Mouse (Mus musculus) intestine, embryonic 14.5 days (tissue): ENCODE measurements around the gene Olfr1454. TPM values are rescaled to one million over a fixed set of nuclear protein-coding genes. Genes with fewer than 3 reads are reported as not detected.

Source experiments
- ATAC-seq: fragments of 200-750 bp; cut with Nextera tagmentation; replicated peaks from 2 replicates; pipeline ENCODE4 v1.8.0; 2017; ENCODE audit warnings: low read depth, moderate number of reproducible peaks, moderate TSS enrichment, moderate library complexity; ENCODE audit not compliant: low FRiP score, low TSS enrichment
- DNase-seq: peaks from one replicate; pipeline ENCODE4 v3.0.0-alpha.2; 2018; ENCODE audit warnings: low spot score
- H3K27ac ChIP-seq: fragments of 300-500 bp; sonication (generic); 2 replicates; pipeline ENCODE4 v1.5.1; 2014; ENCODE audit warnings: low read depth, mild to moderate bottlenecking, control low read depth
- H3K27me3 ChIP-seq: fragments of 300-500 bp; sonication (generic); replicated peaks from 2 replicates; pipeline ENCODE4 v1.6.1; 2014; ENCODE audit warnings: low read length, control low read depth; ENCODE audit not compliant: control insufficient read depth, insufficient read depth
- H3K36me3 ChIP-seq: fragments of 300-500 bp; sonication (generic); 2 replicates; pipeline ENCODE4 v1.6.1; 2014; ENCODE audit warnings: low read length, control low read depth; ENCODE audit not compliant: control insufficient read depth, insufficient read depth
- H3K4me1 ChIP-seq: fragments of 300-500 bp; sonication (generic); replicated peaks from 2 replicates; pipeline ENCODE4 v1.6.1; 2014; ENCODE audit warnings: low read length, control low read depth, mixed read lengths; ENCODE audit not compliant: control insufficient read depth, insufficient read depth
- H3K4me2 ChIP-seq: fragments of 300-500 bp; sonication (generic); 2 replicates; pipeline ENCODE4 v1.6.1; 2014; ENCODE audit warnings: low read length
- H3K4me3 ChIP-seq: fragments of 300-500 bp; sonication (generic); 2 replicates; pipeline ENCODE4 v1.5.1; 2014; ENCODE audit warnings: low read depth, low read length, control low read depth, mixed read lengths
- H3K9ac ChIP-seq: fragments of 300-500 bp; sonication (generic); 2 replicates; pipeline ENCODE4 v1.6.1; 2014; ENCODE audit warnings: mild to moderate bottlenecking, low read length
- H3K9me3 ChIP-seq: fragments of 300-500 bp; sonication (generic); 2 replicates; pipeline ENCODE4 v1.6.1; 2016; ENCODE audit warnings: low read length, control low read depth; ENCODE audit not compliant: control insufficient read depth
- WGBS: fragments of 180-500 bp; shearing (Covaris S2); extraction: QIAGEN DNeasy Blood & Tissue Kit; methylation state at CpG from one replicate; pipeline ENCODE4 v1.1.7; 2014; 5-methylcytosine and 5-hydroxymethylcytosine counted together
- polyA plus RNA-seq: library from polyadenylated mRNA; unstranded; fragments of >200 nt; fragmentation: Nextera tagmentation; extraction: Ambion mirVana; gene quantifications from 2 replicates; pipeline ENCODE4 v1.2.1, GENCODE M21; 2014

Olfr1454 gene
- polyA plus RNA-seq, result not detected in 2 replicates

DNA sequence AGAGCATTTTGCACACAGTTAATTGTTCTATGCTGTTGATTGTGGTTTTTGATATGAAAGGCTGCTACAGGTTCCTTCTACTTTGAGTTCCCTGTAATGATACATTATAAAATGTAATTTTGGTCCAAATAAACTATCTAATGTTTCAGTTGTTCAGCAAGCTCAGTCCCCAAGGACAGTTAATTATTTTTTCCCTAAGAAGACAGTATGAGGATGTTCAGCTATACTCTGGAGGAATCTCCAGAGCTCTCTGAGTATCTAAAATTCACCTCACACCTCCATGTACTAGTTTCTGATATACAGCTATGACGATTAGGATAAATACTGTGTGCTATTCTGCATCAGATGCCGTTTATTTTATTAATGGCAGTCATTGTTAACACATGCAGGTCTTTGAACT lies at the start of gene Olfr1454:
TSS of gene Olfr1454 (plus strand) at position 301 of the 400 bp plus-strand sequence.
- Histone ChIP-seq H3K4me2 (no peak within 1 kb of the TSS), H3K27ac (no peak within 1 kb of the TSS), H3K4me1 (no peaks in the 10 kb centered on the region), H3K9me3 (0 out of 2 replicates have a peak, but pooled peaks cover 2% of the 10 kb centered on the region), H3K4me3 (no peak within 1 kb of the TSS), H3K9ac (no peak within 1 kb of the TSS), H3K27me3 (no peaks in the 10 kb centered on the region), H3K36me3 (no peaks in the 10 kb centered on the region)
- WGBS, result 73% methylated on average over 2 of the region's 2 CpGs
- ATAC-seq, result no peak
- DNase-seq, result no peak

GRCm38 (mm10) chr19:13028227-13028626 lies 32.2 kb upstream of the Olfr1454 start, which contains the start of gene Olfr1453:
Gene Olfr1453 (minus strand): TSS chr19:13028327.
- no peak for ATAC-seq
- WGBS, result 54% methylated on average over 1 of the region's 1 CpGs

DNA sequence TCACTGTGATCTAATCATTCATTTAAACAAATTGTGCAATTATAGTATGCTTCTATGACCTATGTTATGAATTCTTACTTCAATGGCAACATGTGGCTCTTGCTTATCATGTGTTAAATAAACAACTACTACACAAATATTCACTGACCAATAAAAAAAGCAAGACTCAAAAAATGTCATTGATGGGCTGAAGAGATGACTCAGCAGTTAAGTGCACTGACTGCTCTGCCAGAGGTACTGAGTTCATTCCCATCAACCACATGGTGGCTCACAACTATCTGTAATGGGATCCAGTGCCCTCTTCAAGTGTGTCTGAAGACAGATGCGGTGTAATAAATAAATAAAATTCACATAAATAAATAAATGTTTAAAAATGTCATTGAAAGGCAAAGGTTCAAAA lies 33.5 kb downstream of the Olfr1454 start:
- Histone ChIP-seq H3K27me3 (no peaks in the 10 kb centered on the region), H3K9me3 (no peaks in the 10 kb centered on the region), H3K4me1 (no peaks in the 10 kb centered on the region), H3K4me2 (no peak overlapping the region), H3K4me3 (no peak overlapping the region), H3K9ac (no peak overlapping the region), H3K36me3 (no peaks in the 10 kb centered on the region), H3K27ac (no peak overlapping the region)
- 91% methylated on average over 1 of the region's 1 CpGs for WGBS
- no peak for ATAC-seq
- no peak for DNase-seq

More at GRCm38 (mm10) chr19:13028227-13028626, 32.2 kb upstream of the Olfr1454 start, which contains the start of gene Olfr1453:
- no peak within 1 kb of the TSS for H3K9ac ChIP-seq
- no peaks in the 10 kb centered on the region for H3K4me1 ChIP-seq
- H3K4me2 ChIP-seq, result no peak within 1 kb of the TSS
- H3K9me3 ChIP-seq, result no peaks in the 10 kb centered on the region
- no peaks in the 10 kb centered on the region for H3K27me3 ChIP-seq
- no peak for DNase-seq
- no peaks in the 10 kb centered on the region for H3K36me3 ChIP-seq
- no peak within 1 kb of the TSS for H3K4me3 ChIP-seq
- no peak within 1 kb of the TSS for H3K27ac ChIP-seq

DNA sequence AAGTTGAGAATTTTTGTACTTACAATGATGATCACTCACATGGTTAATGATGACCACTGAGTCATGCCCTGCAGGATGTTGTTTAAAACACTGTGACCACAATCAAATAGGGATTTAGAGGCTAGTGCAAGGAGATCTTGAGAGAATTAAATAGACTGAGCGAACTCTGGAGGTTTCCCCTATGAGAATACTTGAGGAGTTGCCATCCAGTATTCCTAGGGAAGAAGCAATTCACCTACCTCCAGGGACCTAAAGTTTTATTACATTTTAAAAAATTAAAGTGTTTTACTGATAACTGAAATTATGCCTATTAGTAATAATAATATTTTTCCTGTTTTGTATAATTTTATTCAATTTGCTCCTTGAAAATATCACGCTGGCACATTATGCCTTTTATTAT lies 37.4 kb downstream of the Olfr1454 start, which contains the start of gene Olfr1457:
TSS of gene Olfr1457 (minus strand) at position 101 of the 400 bp plus-strand sequence.
- 77% methylated on average over 2 of the region's 2 CpGs for whole genome bisulfite sequencing
- Histone ChIP-seq H3K9ac (no peak within 1 kb of the TSS), H3K27me3 (no peaks in the 10 kb centered on the region), H3K4me1 (no peaks in the 10 kb centered on the region), H3K4me3 (no peak within 1 kb of the TSS), H3K4me2 (no peak within 1 kb of the TSS), H3K9me3 (no peaks in the 10 kb centered on the region), H3K27ac (no peak within 1 kb of the TSS), H3K36me3 (no peaks in the 10 kb centered on the region)
- DNase-seq (no peak), ATAC-seq (no peak)

DNA sequence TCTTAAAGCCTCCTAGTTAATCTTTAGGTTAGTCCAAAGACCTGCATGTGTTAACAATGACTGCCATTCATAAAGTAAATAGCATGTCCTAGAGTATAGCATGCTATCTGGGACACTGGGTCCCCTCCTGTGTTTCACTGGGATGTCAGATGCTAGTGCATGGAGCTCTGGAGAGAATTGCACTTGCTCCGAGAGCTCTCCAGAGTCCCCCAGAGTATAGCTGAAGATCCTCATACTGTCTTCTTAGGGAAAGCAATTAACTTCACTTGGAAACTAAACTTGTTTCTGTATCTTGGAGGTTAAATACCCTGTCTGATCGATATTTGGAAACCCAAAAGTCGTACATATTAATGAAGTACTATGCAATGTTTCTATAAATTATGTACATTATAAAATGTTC lies 46.3 kb downstream of the Olfr1454 start, which contains the start of gene Olfr1458:
TSS of gene Olfr1458 (minus strand) at position 101 of the 400 bp plus-strand sequence.
- H3K4me2 ChIP-seq, result no peak within 1 kb of the TSS
- H3K27me3 ChIP-seq, result no peaks in the 10 kb centered on the region
- no peaks in the 10 kb centered on the region for H3K36me3 ChIP-seq
- H3K9me3 ChIP-seq, result no peaks in the 10 kb centered on the region
- no peak within 1 kb of the TSS for H3K9ac ChIP-seq
- no peak within 1 kb of the TSS for H3K27ac ChIP-seq
- H3K4me3 ChIP-seq, result no peak within 1 kb of the TSS
- 89% methylated on average over 3 of the region's 3 CpGs for whole genome bisulfite sequencing
- H3K4me1 ChIP-seq, result no peaks in the 10 kb centered on the region
- no peak for DNase-seq
- ATAC-seq, result no peak

Other genes with a start within 250 kb of the Olfr1454 start
- gene Gm5244, start 213.9 kb upstream of the Olfr1454 start, polyA plus RNA-seq, result not detected in 2 replicates
- not detected in 2 replicates for gene Olfr1444, start 203.3 kb upstream of the Olfr1454 start, polyA plus RNA-seq
- gene Olfr1445, start 176.8 kb upstream of the Olfr1454 start, polyA plus RNA-seq, result not detected in 2 replicates
- gene Olfr1446, start 167.1 kb upstream of the Olfr1454 start, polyA plus RNA-seq, result not detected in 2 replicates
- not detected in 2 replicates for gene Olfr1447, start 156.9 kb upstream of the Olfr1454 start, polyA plus RNA-seq
- gene Olfr1448, start 136.2 kb upstream of the Olfr1454 start, polyA plus RNA-seq, result not detected in 2 replicates
- gene Olfr1449, start 129.8 kb upstream of the Olfr1454 start, polyA plus RNA-seq, result not detected in 2 replicates
- not detected in 2 replicates for gene Olfr1450, start 110.4 kb upstream of the Olfr1454 start, polyA plus RNA-seq
- gene Olfr1451, start 65.6 kb upstream of the Olfr1454 start, polyA plus RNA-seq, result not detected in 2 replicates
- gene Olfr1453, start 32.3 kb upstream of the Olfr1454 start, polyA plus RNA-seq, result not detected in 2 replicates
- gene Olfr1457, start 37.3 kb downstream of the Olfr1454 start, polyA plus RNA-seq, result not detected in 2 replicates
- not detected in 2 replicates for gene Olfr1458, start 46.2 kb downstream of the Olfr1454 start, polyA plus RNA-seq
- gene Olfr1459, start 88.9 kb downstream of the Olfr1454 start, polyA plus RNA-seq, result 0.03 TPM in 1 of 2 replicates, not detected in the other
- gene Olfr1461, start 102.4 kb downstream of the Olfr1454 start, polyA plus RNA-seq, result not detected in 2 replicates
- not detected in 2 replicates for gene Olfr1462, start 125.1 kb downstream of the Olfr1454 start, polyA plus RNA-seq
- not detected in 2 replicates for gene Olfr1463, start 170.7 kb downstream of the Olfr1454 start, polyA plus RNA-seq